Mouse (Mus musculus): ENCODE measurements around the gene Rsbn1l.

GRCm38 (mm10) chr5:20968963-20969362 is 12.8 kb upstream of the Rsbn1l start:
- TF ChIP-seq GATA1 (IDR thresholded peaks at IDR 0.05; ENCODE audit: low read length) (no peak), TAL1 (IDR thresholded peaks at IDR 0.05; ENCODE audit: low read length) (no peak)
